Mouse (Mus musculus): Measurements from ENCODE around the gene Gm20388.

DNA sequence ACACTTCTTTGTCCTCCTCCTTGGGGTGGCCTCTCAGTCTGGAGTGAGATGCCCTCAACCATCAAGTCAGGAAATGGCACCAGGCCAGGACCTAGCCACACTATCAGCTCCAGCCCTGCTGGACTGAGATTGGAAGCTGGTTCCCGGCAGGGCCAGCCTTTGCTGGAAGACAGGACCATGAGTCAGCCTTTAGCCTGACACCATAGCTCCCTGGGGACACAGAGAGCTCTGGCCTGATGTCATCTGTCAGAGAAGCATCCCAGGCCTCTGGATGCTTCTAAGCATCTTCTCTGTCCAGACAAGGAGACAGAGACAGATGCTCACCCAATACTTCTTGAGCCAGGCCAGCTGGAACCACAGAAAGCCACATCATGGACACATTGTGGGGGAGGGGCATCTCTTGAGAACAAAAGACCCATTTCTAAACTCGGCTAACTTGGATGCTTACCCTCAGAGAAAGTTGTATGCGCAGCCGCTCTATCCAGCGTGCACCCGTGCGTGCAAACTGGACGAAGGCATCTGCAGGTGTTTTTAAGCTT is 3499.5 kb downstream of the Gm20388 start:
- TF ChIP-seq POLR2A (IDR thresholded peaks at IDR 0.05; ENCODE audit: borderline replicate concordance, extremely low read depth, insufficient read depth, insufficient read length, poor library complexity, severe bottlenecking) (no peak), CTCF (IDR thresholded peaks at IDR 0.05; ENCODE audit: borderline replicate concordance, extremely low read depth, insufficient read depth, insufficient read length) (no peak)

Measured in brain, embryonic 14.5 days (tissue).